Mouse (Mus musculus) liver, postnatal 0 days (tissue): Measurements from ENCODE around the gene Macrod2.

Experiments
- CTCF ChIP-seq: sonication (generic); IDR thresholded peaks from 2 replicates; pipeline ENCODE4 v1.5.1; 2016; ENCODE audit warnings: antibody characterized with exemption, low read depth
- EP300 ChIP-seq: IDR thresholded peaks from 2 replicates; pipeline ENCODE4 v1.6.1; 2016; ENCODE audit warnings: antibody characterized with exemption, low read depth, mild to moderate bottlenecking

- no peak for TF ChIP-seq CTCF
- TF ChIP-seq EP300: no peak
Measured at GRCm38 (mm10) chr2:140653481-140653880, 258.4 kb downstream of the Macrod2 start.
